Mouse (Mus musculus): ENCODE results near the gene Phip.

The Phip gene

GRCm38 (mm10) chr9:82975342-82976215, at the start of gene Phip:
TSS of gene Phip (minus strand) at chr9:82975516.
- in situ Hi-C loops (cut with MboI, MseI) = no loop called here

GRCm38 (mm10) chr9:83023724-83024123, 48.4 kb upstream of the Phip start:
- in situ Hi-C loops (cut with MboI, MseI) = no loop called here

GRCm38 (mm10) chr9:83014516-83014915, 39.2 kb upstream of the Phip start:
- in situ Hi-C loops (cut with MboI, MseI) = no loop called here

GRCm38 (mm10) chr9:83008306-83008705, 33.0 kb upstream of the Phip start:
- in situ Hi-C loops (cut with MboI, MseI) = no loop called here

GRCm38 (mm10) chr9:83001342-83001741, 26.0 kb upstream of the Phip start:
- in situ Hi-C loops (cut with MboI, MseI) = no loop called here

GRCm38 (mm10) chr9:82997765-82998500, 22.6 kb upstream of the Phip start:
- in situ Hi-C loops (cut with MboI, MseI) = no loop called here

- in situ Hi-C loops (cut with MboI, MseI) = no loop called here
Measured at GRCm38 (mm10) chr9:82976936-82977335, 1.6 kb upstream of the Phip start.

GRCm38 (mm10) chr9:82976219-82976618, 903 bp upstream of the Phip start:
- in situ Hi-C loops (cut with MboI, MseI) = no loop called here

- in situ Hi-C loops (cut with MboI, MseI) = no loop called here
Measured at GRCm38 (mm10) chr9:82974962-82975341, 364 bp downstream of the Phip start.

GRCm38 (mm10) chr9:82974187-82974861, 992 bp downstream of the Phip start:
- in situ Hi-C loops (cut with MboI, MseI) = no loop called here

GRCm38 (mm10) chr9:82973321-82973892, 1.9 kb downstream of the Phip start:
- in situ Hi-C loops (cut with MboI, MseI) = no loop called here

GRCm38 (mm10) chr9:82971433-82971832, 3.9 kb downstream of the Phip start:
- in situ Hi-C loops (cut with MboI, MseI) = no loop called here

GRCm38 (mm10) chr9:82967076-82967621, 8.2 kb downstream of the Phip start:
- in situ Hi-C loops (cut with MboI, MseI) = no loop called here

- in situ Hi-C loops (cut with MboI, MseI) = no loop called here
Measured at GRCm38 (mm10) chr9:82963981-82964380, 11.3 kb downstream of the Phip start.

- in situ Hi-C loops (cut with MboI, MseI) = no loop called here
Measured at GRCm38 (mm10) chr9:82961352-82961751, 14.0 kb downstream of the Phip start.

GRCm38 (mm10) chr9:82955267-82955666, 20.0 kb downstream of the Phip start:
- in situ Hi-C loops (cut with MboI, MseI) = no loop called here

- in situ Hi-C loops (cut with MboI, MseI) = no loop called here
Measured at GRCm38 (mm10) chr9:82952330-82952729, 23.0 kb downstream of the Phip start.

- in situ Hi-C loops (cut with MboI, MseI) = no loop called here
Measured at GRCm38 (mm10) chr9:82951435-82952004, 23.8 kb downstream of the Phip start.

GRCm38 (mm10) chr9:82907246-82907645, 68.1 kb downstream of the Phip start:
- in situ Hi-C loops (cut with MboI, MseI) = loop anchor here (5.0 kb wide), 1 partner anchor 550 kb away; no protein-coding TSS in a partner anchor

- in situ Hi-C loops (cut with MboI, MseI) = no loop called here
Measured at GRCm38 (mm10) chr9:82888645-82889044, 86.7 kb downstream of the Phip start.

GRCm38 (mm10) chr9:82884177-82884576, 91.1 kb downstream of the Phip start:
- in situ Hi-C loops (cut with MboI, MseI) = no loop called here

Measured in T-helper 1 cell (primary cell).